Mouse (Mus musculus): ENCODE data around the gene Card11. TPM values are rescaled to one million over a fixed set of nuclear protein-coding genes. Genes with fewer than 3 reads are reported as not detected.
A peak's percentile ranks its signal among the peaks of the same experiment; 100 is the strongest.

Card11 gene
- polyA plus RNA-seq, 1 experiment from 2014 or later, result not detected

DNA sequence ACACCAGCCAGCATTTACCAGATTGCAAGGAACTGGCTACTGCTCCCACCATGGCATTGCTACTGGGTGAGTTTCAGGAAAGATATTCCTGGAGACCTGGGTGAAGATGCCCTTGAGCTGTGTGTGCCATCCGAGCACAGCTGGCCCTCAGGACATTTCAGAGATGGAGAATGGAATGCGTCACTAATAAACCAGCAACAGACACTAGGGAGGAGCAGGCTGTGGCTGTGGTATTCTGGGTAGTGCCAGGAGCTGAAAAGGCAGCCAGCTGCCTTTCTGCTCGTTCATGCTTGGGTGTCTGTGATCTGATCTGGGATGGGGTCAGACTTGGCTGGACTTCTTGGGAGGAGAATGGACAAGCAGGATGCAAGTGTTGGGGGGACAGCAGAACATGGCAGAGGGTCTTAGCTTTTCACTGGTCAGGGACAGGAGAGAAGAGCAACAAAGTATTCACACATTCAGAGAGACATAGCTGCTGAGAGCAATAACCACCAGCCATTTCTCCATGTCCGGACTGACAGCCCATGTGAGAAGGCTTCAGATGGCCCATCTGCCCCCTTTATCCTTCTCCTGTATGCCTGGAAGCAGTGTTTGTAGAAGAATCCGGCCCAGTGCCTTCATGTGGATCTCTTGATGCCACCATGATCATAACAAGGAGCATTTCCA is 60.0 kb downstream of the Card11 start:
- Histone ChIP-seq H3K4me1 (no peaks in the 10 kb centered on the region), H3K9me3 (replicated peaks) (no peaks in the 10 kb centered on the region), H3K4me2 (replicated peaks) (no peak overlapping the region), H3K36me3 (no peaks in the 10 kb centered on the region), H3K27me3 (no peaks in the 10 kb centered on the region), H3K27ac (no peak overlapping the region), H3K4me3 (no peak overlapping the region), H3K9ac (no peak overlapping the region)
- 58% methylated on average over 5 of the region's 5 CpGs for WGBS
- ATAC-seq (ENCODE audit: low FRiP score), result no peak

GRCm38 (mm10) chr5:140936816-140937215 is 63.6 kb downstream of the Card11 start:
- Histone ChIP-seq H3K4me2 (replicated peaks) (no peak overlapping the region), H3K4me3 (no peak overlapping the region)

DNA sequence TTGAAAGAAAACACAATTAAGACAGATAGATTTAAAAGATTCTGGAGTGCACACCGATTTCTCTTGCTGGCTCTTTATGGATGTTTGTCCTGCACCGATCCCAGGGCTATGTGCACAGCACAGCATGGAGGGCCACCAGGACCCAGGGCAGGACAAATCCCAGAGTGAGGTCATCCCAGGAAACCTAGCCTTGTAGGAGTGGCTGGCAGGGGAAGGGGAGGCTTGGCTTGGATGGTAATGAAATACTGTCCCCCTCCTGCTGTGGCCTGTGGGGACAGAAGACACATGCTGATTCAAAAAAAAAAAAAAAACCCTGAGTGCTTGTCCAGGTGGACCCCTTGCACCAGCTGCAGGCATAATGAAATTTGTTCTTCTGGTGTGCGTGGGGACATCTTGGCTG is 64.5 kb downstream of the Card11 start:
- ATAC-seq (ENCODE audit: low FRiP score), result no peak
- 85% methylated on average over 3 of the region's 3 CpGs for whole genome bisulfite sequencing
- Histone ChIP-seq H3K4me1 (no peaks in the 10 kb centered on the region), H3K27me3 (no peaks in the 10 kb centered on the region), H3K4me3 (no peak overlapping the region), H3K4me2 (replicated peaks) (no peak overlapping the region), H3K27ac (no peak overlapping the region), H3K9ac (no peak overlapping the region), H3K36me3 (no peaks in the 10 kb centered on the region), H3K9me3 (replicated peaks) (no peaks in the 10 kb centered on the region)

More at GRCm38 (mm10) chr5:140936816-140937215, 63.6 kb downstream of the Card11 start:
- 78% methylated on average over 7 of the region's 7 CpGs for WGBS
- Histone ChIP-seq H3K27me3 (no peaks in the 10 kb centered on the region), H3K9ac (no peak overlapping the region), H3K27ac (no peak overlapping the region), H3K36me3 (no peaks in the 10 kb centered on the region), H3K9me3 (replicated peaks) (no peaks in the 10 kb centered on the region), H3K4me1 (no peaks in the 10 kb centered on the region)
- ATAC-seq (ENCODE audit: low FRiP score), result no peak

DNA sequence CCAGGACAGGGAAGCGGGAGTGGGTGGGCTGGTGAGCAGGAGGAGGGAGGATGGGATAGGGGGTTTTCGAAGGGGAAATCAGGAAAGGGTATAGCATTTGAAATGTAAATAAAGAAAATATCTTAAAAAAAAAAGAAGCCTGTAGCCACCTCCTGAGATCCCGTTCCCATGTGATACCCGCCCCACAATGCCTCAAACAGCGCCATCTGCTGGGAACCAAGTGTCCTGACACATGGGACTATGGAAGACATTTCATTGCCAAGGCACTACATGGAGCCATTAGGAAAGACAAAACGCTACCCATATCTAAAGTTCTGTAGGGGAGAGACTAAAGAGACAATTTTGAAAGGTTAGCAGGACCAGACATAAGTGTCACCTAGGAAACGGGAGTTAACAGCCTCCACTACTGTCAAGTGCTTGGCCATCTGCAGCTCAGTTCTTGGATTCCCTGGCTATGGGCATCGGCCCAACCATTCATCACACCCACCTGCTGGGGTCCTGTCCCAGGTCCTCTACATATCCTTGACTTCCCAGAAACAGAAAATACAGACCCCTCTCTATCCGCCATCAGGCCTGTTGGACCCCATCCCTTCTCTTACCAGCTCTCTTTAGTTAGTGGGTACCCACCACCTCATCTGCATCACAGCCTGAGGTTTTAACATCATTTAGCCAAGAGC is 65.6 kb downstream of the Card11 start:
- 85% methylated on average over 9 of the region's 9 CpGs for whole genome bisulfite sequencing
- no peak for ATAC-seq (ENCODE audit: low FRiP score)
- no peak overlapping the region for H3K27ac ChIP-seq

DNA sequence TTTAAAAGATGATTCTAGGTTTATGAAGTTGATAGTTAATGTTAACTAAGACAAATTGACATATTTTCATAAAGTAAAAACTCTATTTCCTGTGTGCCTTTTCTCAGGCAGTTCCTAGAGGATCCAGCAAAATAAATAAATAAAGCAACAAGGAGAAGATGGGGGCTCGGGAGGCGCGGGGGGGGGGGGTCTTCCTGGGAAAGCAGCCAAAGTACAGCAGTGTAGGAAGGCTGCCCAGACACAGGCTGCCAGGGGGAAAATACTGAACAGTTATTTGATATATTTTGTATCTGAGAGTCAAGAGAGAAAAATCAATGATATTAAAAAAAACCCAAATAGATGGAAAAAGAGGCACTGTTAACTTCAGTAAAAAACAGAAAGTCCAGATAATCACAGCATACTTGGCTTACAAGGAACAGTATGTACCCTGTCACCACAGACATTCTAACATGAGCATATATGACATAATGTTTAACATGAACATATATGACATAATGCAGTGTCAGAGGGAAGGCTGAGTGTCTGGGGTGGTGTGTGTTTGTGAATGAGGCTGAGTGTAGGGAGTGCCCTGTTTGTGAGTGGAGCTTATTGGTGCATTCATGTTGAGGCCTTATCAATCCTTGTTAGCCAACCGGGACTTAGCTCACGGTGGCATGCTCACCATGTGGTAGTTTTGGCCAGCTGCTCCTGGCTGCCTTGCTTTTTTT is 68.7 kb downstream of the Card11 start:
- no peak overlapping the region for H3K27ac ChIP-seq
- ATAC-seq (ENCODE audit: low FRiP score), result no peak
- no peak overlapping the region for H3K9ac ChIP-seq
- no peaks in the 10 kb centered on the region for H3K4me1 ChIP-seq
- WGBS, result 65% methylated on average over 5 of the region's 5 CpGs
- no peaks in the 10 kb centered on the region for H3K27me3 ChIP-seq
- no peak overlapping the region for H3K4me2 ChIP-seq (replicated peaks)
- no peak overlapping the region for H3K4me3 ChIP-seq
- H3K36me3 ChIP-seq, result no peaks in the 10 kb centered on the region
- no peaks in the 10 kb centered on the region for H3K9me3 ChIP-seq (replicated peaks)

More for the DNA sequence above, 65.6 kb downstream of the Card11 start:
- Histone ChIP-seq H3K9me3 (replicated peaks) (no peaks in the 10 kb centered on the region), H3K4me1 (no peaks in the 10 kb centered on the region), H3K9ac (no peak overlapping the region), H3K36me3 (no peaks in the 10 kb centered on the region), H3K4me3 (no peak overlapping the region), H3K4me2 (replicated peaks) (no peak overlapping the region), H3K27me3 (no peaks in the 10 kb centered on the region)

DNA sequence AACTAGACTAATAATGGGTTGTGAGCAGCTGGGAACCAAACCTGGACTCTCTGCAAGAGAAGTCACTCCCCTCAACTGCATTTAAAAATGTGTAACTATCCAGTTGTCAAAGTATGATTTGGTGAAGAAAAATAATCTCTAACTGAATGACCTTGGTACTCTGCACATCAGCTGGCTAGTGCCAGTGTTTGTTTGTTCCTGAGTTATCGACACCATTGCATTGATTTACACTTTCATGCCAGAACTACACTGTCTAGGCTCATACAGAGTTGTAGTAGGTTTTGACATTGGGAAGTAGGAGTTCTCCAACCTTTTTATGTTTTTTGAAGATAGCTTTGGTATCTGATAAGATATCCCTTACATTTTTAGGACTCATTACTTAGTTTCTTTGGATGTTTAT is 81.9 kb downstream of the Card11 start:
- no peaks in the 10 kb centered on the region for H3K4me1 ChIP-seq
- H3K9ac ChIP-seq, result no peak overlapping the region
- ATAC-seq (ENCODE audit: low FRiP score), result no peak
- no peaks in the 10 kb centered on the region for H3K27me3 ChIP-seq
- peaks cover 15% of the 10 kb centered on the region for H3K9me3 ChIP-seq (replicated peaks)
- no peak overlapping the region for H3K4me3 ChIP-seq
- H3K4me2 ChIP-seq (replicated peaks), result no peak overlapping the region
- H3K27ac ChIP-seq, result no peak overlapping the region
- WGBS, result 92% methylated on average over 1 of the region's 1 CpGs
- H3K36me3 ChIP-seq, result no peaks in the 10 kb centered on the region

DNA sequence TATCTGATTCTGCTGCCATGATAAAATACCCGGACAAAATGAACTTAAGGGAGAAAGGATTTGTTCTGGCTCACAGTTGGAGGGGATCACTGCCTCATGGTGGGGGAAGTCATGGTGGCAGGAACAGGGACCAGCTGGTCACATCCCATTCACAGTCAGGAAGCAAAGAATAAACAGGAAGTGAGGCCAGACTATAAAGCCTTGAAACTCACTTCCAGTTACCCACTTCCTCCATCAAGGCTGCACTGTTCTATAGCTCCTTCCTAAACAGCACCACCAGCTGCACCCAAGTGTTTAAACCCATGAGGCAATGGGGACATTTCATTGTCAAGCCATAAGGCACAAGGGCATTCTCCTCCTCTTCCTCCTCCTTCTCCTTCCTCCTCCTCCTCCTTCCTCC is 82.6 kb downstream of the Card11 start:
- H3K4me1 ChIP-seq, result no peaks in the 10 kb centered on the region
- H3K4me3 ChIP-seq, result no peak overlapping the region
- no peaks in the 10 kb centered on the region for H3K27me3 ChIP-seq
- ATAC-seq (ENCODE audit: low FRiP score), result no peak
- H3K36me3 ChIP-seq, result no peaks in the 10 kb centered on the region
- 97% methylated on average over 1 of the region's 1 CpGs for WGBS
- H3K27ac ChIP-seq, result no peak overlapping the region
- H3K4me2 ChIP-seq (replicated peaks), result no peak overlapping the region
- H3K9me3 ChIP-seq (replicated peaks), result peaks cover 14% of the 10 kb centered on the region
- H3K9ac ChIP-seq, result no peak overlapping the region

- no peak overlapping the region for H3K27ac ChIP-seq
- no peaks in the 10 kb centered on the region for H3K36me3 ChIP-seq
- ATAC-seq (ENCODE audit: low FRiP score), result no peak
- H3K4me2 ChIP-seq (replicated peaks), result no peak overlapping the region
- H3K9me3 ChIP-seq (replicated peaks), result no peaks in the 10 kb centered on the region; the same call in 1 of the 2 replicates
- H3K9ac ChIP-seq, result no peak overlapping the region
- no peak overlapping the region for H3K4me3 ChIP-seq
- no peaks in the 10 kb centered on the region for H3K27me3 ChIP-seq
- 64% methylated on average over 5 of the region's 5 CpGs for WGBS
- no peaks in the 10 kb centered on the region for H3K4me1 ChIP-seq
These were observed 89.5 kb downstream of the Card11 start for GRCm38 (mm10) chr5:140910841-140911240.

DNA sequence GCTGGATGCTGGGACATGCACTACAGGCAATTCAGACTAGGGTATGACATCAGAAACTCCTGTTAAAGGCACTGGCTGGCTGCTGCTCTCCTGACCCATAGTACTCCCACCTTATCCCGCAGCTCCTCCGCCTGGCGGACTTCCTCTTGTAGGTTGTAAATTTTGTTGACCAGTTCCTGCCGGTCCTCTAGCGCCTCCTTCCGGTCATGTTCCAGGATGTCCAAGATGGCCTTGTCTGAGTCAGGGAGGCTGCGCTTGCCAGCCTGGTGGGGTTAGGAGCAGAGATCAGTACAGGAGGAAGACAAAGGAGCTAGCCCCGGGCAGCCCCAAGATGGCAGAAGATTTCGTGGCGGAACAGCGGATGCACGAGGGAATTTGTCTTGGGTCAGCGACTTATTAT is 99.5 kb downstream of the Card11 start:
- H3K4me2 ChIP-seq (replicated peaks), result no peak overlapping the region
- no peak overlapping the region for H3K9ac ChIP-seq
- no peak overlapping the region for H3K4me3 ChIP-seq
- no peaks in the 10 kb centered on the region for H3K36me3 ChIP-seq
- no peaks in the 10 kb centered on the region for H3K27me3 ChIP-seq
- no peaks in the 10 kb centered on the region for H3K4me1 ChIP-seq
- H3K9me3 ChIP-seq (replicated peaks), result no peaks in the 10 kb centered on the region
- H3K27ac ChIP-seq, result no peak overlapping the region
- WGBS, result 85% methylated on average over 13 of the region's 13 CpGs
- ATAC-seq (ENCODE audit: low FRiP score), result no peak

- no peak for ATAC-seq (ENCODE audit: low FRiP score)
- Histone ChIP-seq H3K9ac (no peak overlapping the region), H3K4me1 (0 out of 2 replicates have a peak, but pooled peaks cover 6% of the 10 kb centered on the region), H3K4me3 (no peak overlapping the region), H3K36me3 (no peaks in the 10 kb centered on the region), H3K4me2 (replicated peaks) (no peak overlapping the region), H3K27ac (no peak overlapping the region), H3K9me3 (replicated peaks) (no peaks in the 10 kb centered on the region), H3K27me3 (no peaks in the 10 kb centered on the region)
- WGBS, result 61% methylated on average over 9 of the region's 10 CpGs
These were observed 109.3 kb downstream of the Card11 start for GRCm38 (mm10) chr5:140891080-140891479.

- H3K4me3 ChIP-seq, result no peak overlapping the region
- 0 out of 2 replicates have a peak, but pooled peaks cover 6% of the 10 kb centered on the region for H3K4me1 ChIP-seq
- no peaks in the 10 kb centered on the region for H3K36me3 ChIP-seq
- H3K4me2 ChIP-seq (replicated peaks), result no peak overlapping the region
- no peaks in the 10 kb centered on the region for H3K9me3 ChIP-seq (replicated peaks)
- 58% methylated on average over 14 of the region's 14 CpGs for WGBS
- no peaks in the 10 kb centered on the region for H3K27me3 ChIP-seq
- ATAC-seq (ENCODE audit: low FRiP score), result no peak
- H3K27ac ChIP-seq, result no peak overlapping the region
- no peak overlapping the region for H3K9ac ChIP-seq
These were observed 110.3 kb downstream of the Card11 start for GRCm38 (mm10) chr5:140890050-140890449.

DNA sequence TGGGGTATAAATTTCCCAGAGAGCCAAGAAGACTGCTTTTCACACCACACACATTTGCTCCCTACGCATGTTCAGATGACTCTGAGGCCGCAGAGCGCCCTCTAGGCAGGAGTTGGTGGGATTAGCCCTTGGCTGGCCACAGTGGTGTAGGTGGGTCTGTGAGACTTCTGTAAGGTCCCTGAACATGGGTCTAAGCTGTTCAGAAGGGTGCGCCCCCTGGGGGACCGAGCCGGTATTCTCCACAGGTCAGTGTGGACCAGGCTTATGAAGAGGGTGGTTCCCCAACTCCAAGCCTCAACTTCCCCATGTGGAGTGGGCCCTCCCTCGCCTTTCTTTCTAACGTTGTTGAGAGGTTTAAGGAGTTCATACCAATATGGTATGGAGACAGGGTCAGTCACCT is 110.8 kb downstream of the Card11 start:
- no peak overlapping the region for H3K4me2 ChIP-seq (replicated peaks)
- H3K36me3 ChIP-seq, result no peaks in the 10 kb centered on the region
- H3K27ac ChIP-seq, result no peak overlapping the region
- WGBS, result 38% methylated on average over 8 of the region's 8 CpGs
- no peaks in the 10 kb centered on the region for H3K9me3 ChIP-seq (replicated peaks)
- H3K27me3 ChIP-seq, result no peaks in the 10 kb centered on the region
- H3K4me1 ChIP-seq, result 0 out of 2 replicates have a peak, but pooled peaks cover 6% of the 10 kb centered on the region
- H3K9ac ChIP-seq, result no peak overlapping the region
- ATAC-seq (ENCODE audit: low FRiP score), result peak; percentile 40; the same call in 1 of the 2 replicates
- H3K4me3 ChIP-seq, result no peak overlapping the region

Measured in hindbrain, embryonic 12.5 days (tissue).